Mouse (Mus musculus) thymus, postnatal 0 days (tissue): ENCODE data around the gene Ric8a. TPM values are rescaled to one million over a fixed set of nuclear protein-coding genes. Genes with fewer than 3 reads are reported as not detected.
A peak's percentile ranks its signal among the peaks of the same experiment; 100 is the strongest.

Source experiments
- DNase-seq: peaks from one replicate; pipeline ENCODE4 v3.0.0-alpha.2; 2015; ENCODE audit warnings: low spot score
- polyA plus RNA-seq: library from polyadenylated mRNA; unstranded; fragments of >200 nt; fragmentation: Nextera tagmentation; extraction: Ambion mirVana; gene quantifications from 2 replicates; pipeline ENCODE4 v1.2.1, GENCODE M21; 2015

The Ric8a gene
- polyA plus RNA-seq, 1 experiment from 2014 or later: 78.5 TPM

GRCm38 (mm10) chr7:140845683-140846082, 11.1 kb upstream of the Ric8a start:
- no peak for DNase-seq

- no peak for DNase-seq
Observed at GRCm38 (mm10) chr7:140846676-140847075, 10.1 kb upstream of the Ric8a start.

- no peak for DNase-seq
Observed at GRCm38 (mm10) chr7:140847755-140848580, 8.8 kb upstream of the Ric8a start, which contains the start of gene Odf3. Gene Odf3, plus strand, starts transcription at chr7:140847805.

- DNase-seq: no peak
Observed at GRCm38 (mm10) chr7:140848591-140848990, 8.2 kb upstream of the Ric8a start.

- DNase-seq: no peak
Observed at GRCm38 (mm10) chr7:140851916-140852315, 4.8 kb upstream of the Ric8a start.

- no peak for DNase-seq
Observed at GRCm38 (mm10) chr7:140853386-140853785, 3.4 kb upstream of the Ric8a start.

GRCm38 (mm10) chr7:140854483-140854882, 2.3 kb upstream of the Ric8a start:
- DNase-seq: no peak

DNA sequence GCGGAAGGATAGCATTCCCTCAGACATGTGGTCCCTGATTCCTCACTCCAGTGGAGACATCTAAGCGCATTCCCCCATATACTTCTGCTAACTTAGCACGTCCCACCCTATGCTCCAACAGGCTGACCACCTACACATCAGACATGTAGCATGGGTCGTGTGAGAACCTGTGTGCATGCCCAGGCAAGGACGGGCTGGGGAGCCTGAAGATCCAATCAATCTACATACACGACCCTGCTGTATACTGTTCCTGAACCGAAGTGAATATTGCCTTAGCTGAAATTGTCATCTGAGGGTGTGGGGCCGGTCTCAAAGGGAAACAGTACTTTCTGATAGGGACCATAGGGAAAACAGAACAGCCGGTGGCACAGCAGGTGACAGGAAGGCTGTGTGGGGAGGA, 1.6 kb upstream of the Ric8a start:
- DNase-seq: no peak

DNA sequence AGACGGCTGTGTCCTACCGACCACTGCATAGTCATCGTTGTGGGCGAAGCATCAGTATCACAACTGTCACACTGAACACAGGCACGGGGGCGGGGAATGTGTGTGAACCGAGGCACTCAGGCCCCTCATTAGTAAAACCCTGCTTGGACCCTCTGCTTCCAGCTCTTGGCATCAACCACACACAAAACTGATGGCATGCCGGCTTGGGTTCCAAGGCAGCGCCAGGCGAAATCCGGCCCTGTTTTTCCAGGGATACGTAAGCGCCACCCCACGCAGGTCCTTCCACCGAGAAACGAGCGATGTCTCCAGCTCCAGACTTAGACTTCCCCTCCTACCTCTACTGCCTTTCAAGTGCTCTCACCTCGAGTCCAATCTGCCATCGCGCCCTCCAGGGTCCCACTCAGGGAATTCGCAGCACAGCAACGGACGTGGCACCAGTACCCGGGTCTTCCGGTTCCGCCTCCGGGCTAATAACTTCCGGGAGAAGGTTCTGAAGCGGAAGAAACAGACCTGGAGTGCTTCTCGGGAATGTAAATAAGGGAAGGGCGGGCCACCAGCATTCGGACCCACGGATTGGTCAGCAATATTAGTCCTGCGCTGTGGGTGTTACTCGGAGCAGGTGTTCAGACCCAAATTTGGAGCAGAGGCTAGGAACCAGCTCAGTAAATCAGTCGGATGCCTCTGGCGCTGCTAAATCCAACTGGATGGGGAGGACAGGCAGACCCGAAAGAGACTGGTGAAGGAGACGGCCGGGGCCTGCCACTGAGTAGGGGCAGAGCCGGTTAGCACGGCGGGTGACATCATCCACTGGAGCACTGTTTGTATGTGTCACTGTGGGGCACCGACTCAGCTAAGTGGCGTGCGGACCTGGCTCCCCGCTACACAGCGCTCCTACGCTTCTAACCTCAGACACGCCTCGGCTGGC, 635 bp upstream of the Ric8a start, which contains the start of gene Gm45785:
Gene Gm45785, minus strand, starts transcription at position 472 of the 925 bp plus-strand sequence.
- DNase-seq: peak; percentile 66

DNA sequence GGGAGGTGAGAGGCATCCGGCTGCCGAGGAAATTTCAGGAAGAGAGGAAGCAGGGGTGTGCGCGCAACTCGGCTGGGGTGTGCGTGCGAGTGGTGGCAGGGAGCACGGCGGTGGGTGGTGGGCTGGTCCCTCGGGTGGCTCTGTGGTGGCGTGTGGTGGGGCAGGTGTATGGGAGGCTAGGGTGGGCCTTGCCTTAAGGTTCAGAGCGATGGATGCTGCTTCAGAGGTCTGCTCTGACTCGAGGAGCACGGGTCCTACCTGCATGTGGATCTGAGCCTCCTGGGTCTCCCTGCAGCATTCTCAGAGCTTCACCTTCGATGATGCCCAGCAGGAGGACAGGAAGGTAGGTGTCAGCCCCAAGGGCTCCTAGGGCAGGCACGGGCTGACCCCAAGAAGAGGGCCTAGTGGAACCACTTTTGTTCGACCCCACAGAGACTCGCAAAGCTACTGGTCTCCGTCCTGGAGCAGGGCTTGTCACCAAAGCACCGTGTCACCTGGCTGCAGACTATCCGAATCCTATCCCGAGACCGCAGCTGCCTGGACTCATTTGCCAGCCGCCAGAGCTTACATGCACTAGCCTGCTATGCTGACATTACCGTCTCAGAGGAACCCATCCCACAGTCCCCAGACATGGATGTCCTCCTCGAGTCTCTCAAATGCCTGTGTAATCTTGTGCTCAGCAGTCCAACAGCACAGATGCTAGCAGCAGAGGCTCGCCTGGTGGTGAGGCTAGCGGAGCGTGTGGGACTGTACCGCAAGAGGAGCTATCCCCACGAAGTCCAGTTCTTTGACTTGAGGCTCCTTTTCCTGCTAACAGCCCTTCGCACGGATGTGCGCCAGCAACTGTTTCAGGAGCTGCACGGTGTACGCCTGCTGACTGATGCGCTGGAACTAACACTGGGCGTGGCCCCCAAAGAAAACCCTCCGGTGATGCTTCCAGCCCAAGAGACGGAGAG, 1.1 kb downstream of the Ric8a start, which contains the start of gene Bet1l:
Gene Bet1l, minus strand, starts transcription at position 28 of the 956 bp plus-strand sequence.
- DNase-seq: peak; percentile 4

DNA sequence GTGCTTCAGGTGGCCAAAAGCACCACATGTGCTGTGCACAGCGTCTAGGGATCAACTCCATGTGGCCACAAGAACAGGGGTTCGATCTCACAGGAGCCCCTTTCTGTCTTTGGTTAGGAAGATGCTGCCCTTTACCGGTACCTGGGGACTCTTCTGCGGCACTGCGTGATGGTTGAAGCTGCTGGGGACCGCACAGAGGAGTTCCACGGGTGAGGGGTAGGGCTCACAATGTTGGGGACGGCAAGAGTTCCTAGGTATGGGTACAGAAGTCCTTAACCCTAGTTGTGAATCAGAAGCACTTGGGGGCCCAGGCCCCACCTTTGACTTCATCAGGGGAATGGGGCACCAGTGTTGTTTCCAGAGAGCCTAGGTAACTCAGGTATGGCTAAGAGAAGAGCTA, 2.0 kb downstream of the Ric8a start:
- DNase-seq: no peak

DNA sequence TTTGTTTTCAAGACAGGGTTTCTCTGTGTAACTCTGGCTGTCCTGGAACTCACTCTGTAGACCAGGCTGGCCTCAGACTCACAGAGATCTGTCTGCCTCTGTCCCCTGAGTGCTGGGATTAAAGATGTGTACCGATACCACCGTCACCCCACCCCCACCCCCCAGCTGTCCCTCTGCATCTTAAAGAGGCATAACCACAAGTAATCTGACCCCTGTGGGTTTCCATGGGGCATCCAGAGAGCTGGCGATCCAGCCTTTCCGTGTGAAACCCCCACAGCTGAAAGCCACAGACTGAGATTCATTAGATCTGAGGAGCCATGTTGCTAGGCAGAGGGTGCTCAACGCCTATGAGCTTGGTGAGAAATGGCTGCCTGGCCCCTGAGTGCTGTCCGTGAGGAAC, 3.2 kb downstream of the Ric8a start:
- no peak for DNase-seq

DNA sequence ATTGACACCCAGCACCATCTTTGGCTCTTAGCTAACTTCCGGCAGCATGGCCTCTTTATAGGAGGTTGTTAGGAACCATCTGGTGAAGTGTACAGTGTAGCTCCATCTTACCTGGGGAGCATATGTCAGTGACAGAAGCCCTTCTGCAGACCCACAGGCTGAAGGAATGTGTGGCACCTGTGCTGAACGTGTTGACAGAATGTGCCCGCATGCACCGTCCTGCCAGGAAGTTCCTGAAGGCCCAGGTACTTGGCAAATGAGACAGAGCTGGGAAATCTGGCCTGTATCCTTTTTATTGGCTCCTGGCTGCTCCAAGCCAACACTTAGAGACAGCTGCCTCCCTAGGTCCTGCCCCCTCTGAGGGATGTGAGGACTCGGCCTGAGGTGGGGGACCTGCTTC, 4.0 kb downstream of the Ric8a start:
- no peak for DNase-seq

DNA sequence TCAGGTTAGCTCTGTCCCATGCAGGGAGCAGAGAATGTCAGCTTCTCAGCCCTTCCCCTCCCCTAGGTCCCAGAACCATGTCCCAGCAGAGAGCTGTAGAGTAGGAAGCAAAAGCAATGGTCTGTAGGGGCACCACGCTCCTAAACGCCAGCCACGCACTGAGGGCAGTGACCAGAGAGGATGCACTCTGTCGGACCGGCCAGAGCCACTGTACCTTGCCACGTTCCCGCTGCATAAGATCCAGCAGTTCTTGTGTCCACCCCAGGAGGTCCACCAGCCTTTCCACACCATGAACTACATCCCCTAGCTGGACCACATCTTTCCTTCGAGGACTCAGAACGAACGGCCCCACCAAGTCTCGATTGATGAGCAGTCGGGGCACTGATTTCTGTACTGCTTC, 8.0 kb downstream of the Ric8a start:
- DNase-seq: no peak

GRCm38 (mm10) chr7:140874224-140874623, 17.5 kb downstream of the Ric8a start:
- no peak for DNase-seq

DNA sequence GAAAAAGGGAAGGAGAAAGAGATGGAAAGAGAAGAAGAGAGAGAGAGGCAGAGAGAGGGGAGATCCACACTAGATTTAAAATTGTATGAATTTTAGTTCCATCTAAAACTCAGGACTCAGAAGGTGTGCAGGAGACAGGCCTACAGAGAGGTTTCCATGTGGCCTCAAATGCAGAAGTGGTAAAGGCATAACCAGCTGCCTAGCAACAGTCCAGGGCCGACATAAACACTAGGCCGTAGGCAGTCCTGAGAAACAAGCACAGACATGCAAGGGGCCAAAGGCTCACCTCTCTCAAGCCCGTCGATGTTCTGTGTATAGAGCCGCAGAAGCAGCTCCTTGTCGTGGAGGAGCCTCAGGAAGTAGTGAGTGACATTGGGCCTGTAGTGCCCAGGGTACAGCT, 20.6 kb downstream of the Ric8a start:
- no peak for DNase-seq

DNA sequence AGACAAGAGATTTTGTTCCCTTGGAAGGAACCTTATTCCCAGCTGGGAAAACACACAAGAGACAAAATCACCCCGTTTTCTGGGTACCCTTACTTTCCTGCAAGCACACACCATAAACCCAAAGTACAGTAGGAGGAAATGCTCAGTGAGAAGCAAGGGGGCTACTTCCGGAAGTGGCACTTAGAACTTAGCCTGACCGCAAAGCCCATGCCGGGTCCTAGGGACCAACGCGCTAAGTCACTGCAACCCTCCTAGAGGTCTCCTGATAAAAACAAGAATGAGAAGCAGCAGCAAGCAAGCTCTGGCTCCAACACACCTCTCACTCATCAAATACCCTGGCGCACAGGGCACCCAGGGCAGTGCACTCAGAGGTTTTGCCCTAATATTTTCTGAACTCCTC, 22.6 kb downstream of the Ric8a start:
- peak; percentile 68 for DNase-seq

- no peak for DNase-seq
Observed at GRCm38 (mm10) chr7:140880419-140880818, 23.7 kb downstream of the Ric8a start.

DNA sequence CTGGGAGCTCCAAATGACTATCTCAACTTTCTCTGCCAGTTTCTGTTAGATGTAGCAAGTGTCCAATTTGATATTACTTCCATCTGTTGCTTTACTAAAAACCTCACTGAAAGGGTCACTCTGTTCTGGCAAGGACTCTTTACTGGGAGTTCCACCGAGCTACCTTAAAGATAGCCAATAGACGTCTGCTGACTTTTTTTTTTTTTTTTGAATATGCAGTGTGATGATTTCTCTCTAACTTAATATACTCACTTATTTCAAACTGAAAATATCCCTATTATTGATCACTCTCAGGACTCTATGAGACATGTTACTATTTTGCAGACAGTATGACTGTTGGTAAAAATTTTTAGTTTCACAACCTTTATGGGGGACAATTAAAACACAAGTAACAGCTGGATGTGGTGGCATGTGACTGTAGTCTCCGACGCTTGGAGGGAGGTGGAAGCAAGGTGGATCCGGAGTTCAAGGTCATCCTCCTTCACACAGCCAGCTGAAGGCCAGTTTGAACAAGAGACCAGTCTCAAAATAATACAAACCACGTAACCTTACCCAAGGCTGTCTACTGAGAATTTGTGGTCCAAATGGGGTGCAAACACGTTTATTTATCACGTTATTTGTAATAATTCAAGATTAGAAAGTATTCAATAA, 24.2 kb downstream of the Ric8a start:
- no peak for DNase-seq
